In the genomic region with DNA sequence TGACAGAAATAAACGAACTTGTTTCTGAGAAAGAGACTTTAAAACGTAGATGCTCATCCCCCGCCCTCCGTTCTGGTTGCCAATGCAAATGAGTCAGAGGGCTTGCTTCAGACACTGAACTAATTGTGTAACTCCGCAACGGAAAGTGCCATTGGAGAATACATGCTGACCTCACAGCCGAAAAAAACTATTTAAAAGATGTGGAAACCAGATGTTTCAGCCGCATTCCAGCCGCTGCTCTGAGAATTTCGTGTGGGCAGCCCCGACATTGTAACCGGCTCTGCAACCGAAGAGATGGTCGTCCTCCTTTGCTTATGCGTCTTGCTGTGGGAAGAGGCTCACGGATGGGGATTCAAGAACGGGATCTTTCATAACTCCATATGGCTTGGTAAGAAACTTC, we compare ENCODE assay signal across 8 mouse cellular contexts. TPM values are rescaled to one million over a fixed set of nuclear protein-coding genes. Genes with fewer than 3 reads are reported as not detected.
A peak's percentile ranks its signal among the peaks of the same experiment; 100 is the strongest.
DNase-seq lines count a peak whose midpoint lies in the region; ATAC-seq and TF ChIP-seq lines count a peak whose summit lies in the region.

A gene (plus strand): TSS at position 128 of the 400 bp plus-strand sequence.

- no peak for DNase-seq in ES-E14 (ENCODE audit: low read depth, low spot score)
- DNase-seq in cerebellum, postnatal 25 days: peak; percentile 21 to 43
- peak; percentile 68 for DNase-seq in gastrocnemius, adult 2 months
- peak; percentile 13 to 17 for DNase-seq in layer of hippocampus, postnatal 14 days (ENCODE audit: low spot score in 2 of 2)

- no peak within 1 kb of the TSS for H3K27ac ChIP-seq in ES-E14 (ENCODE audit: insufficient read depth, low read depth, low read length, poor library complexity, severe bottlenecking)
- H3K27ac ChIP-seq in gastrocnemius, adult 2 months: peak within 1 kb of the TSS; percentile 76
- no peak within 1 kb of the TSS for H3K27ac ChIP-seq in hindbrain, embryonic 13.5 days
- no peak within 1 kb of the TSS for H3K27ac ChIP-seq in lung, embryonic 16.5 days (ENCODE audit: low read length)

- in situ Hi-C loops in ES-E14 (cut with MboI; ENCODE audit: low sequenced_read_pairs in 2 of 2, unreplicated experiment in 2 of 2): no loop called here

- no peaks in the 10 kb centered on the region for H3K27me3 ChIP-seq in hindbrain, embryonic 13.5 days
- H3K27me3 ChIP-seq in lung, embryonic 16.5 days (ENCODE audit: control insufficient read depth, insufficient read depth, low read depth, low read length): no peaks in the 10 kb centered on the region

- peak within 1 kb of the TSS; percentile 1 to 51; a peak in 3 of 4 replicates for H3K4me3 ChIP-seq in ES-E14 (ENCODE audit: insufficient read depth in 1 of 2, low read depth in 1 of 2, low read length in 2 of 2, poor library complexity in 1 of 2, severe bottlenecking in 1 of 2)
- peak within 1 kb of the TSS; percentile 66 for H3K4me3 ChIP-seq in gastrocnemius, adult 2 months
- peak within 1 kb of the TSS; percentile 47 for H3K4me3 ChIP-seq in hindbrain, embryonic 13.5 days
- peak within 1 kb of the TSS; percentile 50 for H3K4me3 ChIP-seq in lung, embryonic 16.5 days (ENCODE audit: low read length)

- WGBS in hindbrain, embryonic 13.5 days: under 1% methylated on average over 17 of the region's 17 CpGs
- WGBS in lung, embryonic 16.5 days: under 1% methylated on average over 17 of the region's 17 CpGs

- H3K9ac ChIP-seq in ES-E14 (ENCODE audit: insufficient read depth, low read depth, low read length, poor library complexity, severe bottlenecking): no peak within 1 kb of the TSS; the same call in 1 of the 2 replicates
- H3K9ac ChIP-seq in hindbrain, embryonic 13.5 days: peak within 1 kb of the TSS; percentile 57
- H3K9ac ChIP-seq in lung, embryonic 16.5 days (ENCODE audit: low read length): peak within 1 kb of the TSS; percentile 55; the same call in 1 of the 2 replicates

- intact Hi-C loops in gastrocnemius, adult 2 months (cut with DNase I): loop anchor here (5.0 kb wide), 1 partner anchor 56 kb away; no protein-coding TSS in a partner anchor

- ATAC-seq in hindbrain, embryonic 13.5 days (ENCODE audit: low FRiP score): no peak; the same call in 1 of the 2 replicates
- ATAC-seq in lung, embryonic 16.5 days (ENCODE audit: low read depth): peak; percentile 90
- peak; percentile 88 for ATAC-seq in neutrophil, adult 5-6 weeks (ENCODE audit: extremely low read depth, insufficient number of reproducible peaks, low FRiP score, poor library complexity, severe bottlenecking)
- no peak for ATAC-seq in activated CD4-positive, CD25-positive, alpha-beta regulatory T cell, adult 4 months

- H3K4me1 ChIP-seq in ES-E14 (ENCODE audit: control insufficient read depth in 2 of 2, insufficient read depth in 2 of 2, low read length in 2 of 2, poor library complexity in 1 of 2): peaks cover 2 to 5% of the 10 kb centered on the region in 2 experiments; a peak in 3 of 4 replicates
- peaks cover 18% of the 10 kb centered on the region for H3K4me1 ChIP-seq in hindbrain, embryonic 13.5 days (replicated peaks)
- H3K4me1 ChIP-seq in lung, embryonic 16.5 days (replicated peaks; ENCODE audit: control insufficient read depth, insufficient read depth, low read length): peaks cover 6% of the 10 kb centered on the region; the same call in 1 of the 2 replicates

- no peaks in the 10 kb centered on the region for H3K9me3 ChIP-seq in ES-E14 (ENCODE audit: control insufficient read depth, insufficient read depth, low read depth, low read length)
- no peaks in the 10 kb centered on the region for H3K9me3 ChIP-seq in hindbrain, embryonic 13.5 days
- no peaks in the 10 kb centered on the region for H3K9me3 ChIP-seq in lung, embryonic 16.5 days (ENCODE audit: control insufficient read depth, low read length)

- TF ChIP-seq CTCF in gastrocnemius, adult 2 months (IDR thresholded peaks at IDR 0.05): no peak

- H3K36me3 ChIP-seq in ES-E14 (ENCODE audit: control insufficient read depth, insufficient read depth, low read length, poor library complexity, severe bottlenecking): no peaks in the 10 kb centered on the region
- no peaks in the 10 kb centered on the region for H3K36me3 ChIP-seq in hindbrain, embryonic 13.5 days
- H3K36me3 ChIP-seq in lung, embryonic 16.5 days (ENCODE audit: control insufficient read depth, insufficient read depth, low read length): no peaks in the 10 kb centered on the region

- peak within 1 kb of the TSS; percentile 70 for H3K4me2 ChIP-seq in hindbrain, embryonic 13.5 days
- H3K4me2 ChIP-seq in lung, embryonic 16.5 days (ENCODE audit: low read depth, low read length): peak within 1 kb of the TSS; percentile 68

TF ChIP-seq in ES-E14, 5 proteins besides CTCF, POLR2A, EP300 and RAD21:
- no peak for TF ChIP-seq ZC3H11A (IDR thresholded peaks at IDR 0.05; ENCODE audit: borderline replicate concordance, low read depth, low read length)
- 0 out of 2 replicates have a peak, but pooled peaks have one; percentile 14 for TF ChIP-seq ZNF384 (IDR thresholded peaks at IDR 0.05; ENCODE audit: low read depth, low read length)
- TF ChIP-seq MAFK (IDR thresholded peaks at IDR 0.05; ENCODE audit: insufficient read depth, low read depth, low read length): no peak
- TF ChIP-seq HCFC1 (IDR thresholded peaks at IDR 0.05; ENCODE audit: borderline replicate concordance, insufficient read depth, low read length): no peak
- no peak for TF ChIP-seq CHD2 (IDR thresholded peaks at IDR 0.05; ENCODE audit: low read depth, low read length)

RNA-seq across cellular contexts. Expression of the gene that starts here (rescaled TPM):
- 2.0 and 4.3 TPM in 2 replicates for total RNA-seq in ES-E14 (2012; rRNA removed)
- 1 to 10 TPM in 1 of 2 experiments, under 1 TPM in 1; 0.59 to 1.2 TPM for total RNA-seq in gastrocnemius, adult 2 months (2021)
- 7.9 and 8.6 TPM in 2 replicates for polyA plus RNA-seq in hindbrain, embryonic 13.5 days (2015; fragmentation: Nextera tagmentation; extraction: Ambion mirVana)
- 1 to 10 TPM in 1 of 2 experiments, under 1 TPM in 1; 0.99 to 1.2 TPM for total RNA-seq in layer of hippocampus, postnatal 14 days (2021)
- polyA plus RNA-seq in lung, embryonic 16.5 days (2015; fragmentation: Nextera tagmentation; extraction: Ambion mirVana): 6.9 and 7.4 TPM in 2 replicates
- total RNA-seq in neutrophil, adult 5-6 weeks (2017): 1.2 and 1.5 TPM in 2 replicates
- polyA plus RNA-seq in activated CD4-positive, CD25-positive, alpha-beta regulatory T cell, adult 4 months (2017; shearing (Covaris generic)): not detected

Comparison
In these comparisons a context has a peak if more than half of its experiments do, and no peak if none do; other contexts are left out.
1. ATAC-seq: peak in lung, embryonic 16.5 days (single experiment) and neutrophil, adult 5-6 weeks (single experiment); none in hindbrain, embryonic 13.5 days (single experiment) and activated CD4-positive, CD25-positive, alpha-beta regulatory T cell, adult 4 months (single experiment).
2. Peak in every context shown above with its lines, with median percentiles within 50 percentile points of each other: H3K4me3 ChIP-seq.